Mouse (Mus musculus): ENCODE measurements around the gene Gm13693. TPM values are rescaled to one million over a fixed set of nuclear protein-coding genes. Genes with fewer than 3 reads are reported as not detected.
A peak's percentile ranks its signal among the peaks of the same experiment; 100 is the strongest.
"Not testable (repeated sequence)": the region's sequence is repeated elsewhere in the genome, so short reads cannot be mapped to it uniquely, and the experiment has no call there.

Gene Gm13693
- polyA plus RNA-seq (2014; fragmentation: Nextera tagmentation; extraction: Ambion mirVana): not detected in 2 replicates

DNA sequence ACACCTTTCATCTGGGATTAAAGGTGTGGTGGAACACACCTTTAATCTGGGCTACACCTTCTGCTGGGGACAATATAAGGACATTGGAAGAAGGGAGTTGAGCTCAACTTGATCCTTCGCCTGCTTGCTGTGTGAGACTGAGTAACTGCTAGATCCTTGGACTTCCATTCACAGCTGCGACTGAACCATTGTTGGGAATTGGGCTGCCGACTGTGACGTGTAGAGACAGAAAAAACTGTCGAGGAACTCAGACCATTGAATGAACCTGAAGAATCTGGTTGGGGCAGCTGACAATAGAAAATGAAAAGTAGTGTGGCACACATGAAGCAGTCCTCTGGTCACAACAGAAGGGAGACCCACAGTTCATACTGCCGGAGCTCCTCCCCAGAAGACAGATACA is at the start of gene Gm13693:
TSS of gene Gm13693 (plus strand) at position 301 of the 400 bp plus-strand sequence.
- H3K36me3 ChIP-seq (ENCODE audit: control insufficient read depth, insufficient read depth, low read length); H3K27ac ChIP-seq (replicated peaks in 1 of 2; ENCODE audit: control insufficient read depth in 1 of 2, insufficient read depth in 1 of 2, low read depth in 2 of 2, low read length in 2 of 2); H3K4me2 ChIP-seq (ENCODE audit: low read length); H3K9ac ChIP-seq (ENCODE audit: low read length); H3K27me3 ChIP-seq (ENCODE audit: control insufficient read depth, insufficient read depth, low read length); ATAC-seq (ENCODE audit: insufficient number of reproducible peaks, insufficient read depth, low FRiP score, low read depth); H3K4me3 ChIP-seq (ENCODE audit: control insufficient read depth in 1 of 2, insufficient read depth in 1 of 2, low read depth in 1 of 2, low read length in 2 of 2); H3K9me3 ChIP-seq (ENCODE audit: control insufficient read depth, low read length); H3K4me1 ChIP-seq (ENCODE audit: control insufficient read depth in 2 of 2, insufficient read depth in 2 of 2, low read length in 2 of 2): not testable (repeated sequence)
- no CpG with 5 or more reads among the region's 6 CpGs for WGBS

- no peak for ATAC-seq (ENCODE audit: insufficient number of reproducible peaks, insufficient read depth, low FRiP score, low read depth)
- no peaks in the 10 kb centered on the region for H3K36me3 ChIP-seq (ENCODE audit: control insufficient read depth, insufficient read depth, low read length)
- WGBS: 70% methylated on average over 2 of the region's 2 CpGs
Observed at GRCm38 (mm10) chr2:83929478-83930088, 31.7 kb upstream of the Gm13693 start.

DNA sequence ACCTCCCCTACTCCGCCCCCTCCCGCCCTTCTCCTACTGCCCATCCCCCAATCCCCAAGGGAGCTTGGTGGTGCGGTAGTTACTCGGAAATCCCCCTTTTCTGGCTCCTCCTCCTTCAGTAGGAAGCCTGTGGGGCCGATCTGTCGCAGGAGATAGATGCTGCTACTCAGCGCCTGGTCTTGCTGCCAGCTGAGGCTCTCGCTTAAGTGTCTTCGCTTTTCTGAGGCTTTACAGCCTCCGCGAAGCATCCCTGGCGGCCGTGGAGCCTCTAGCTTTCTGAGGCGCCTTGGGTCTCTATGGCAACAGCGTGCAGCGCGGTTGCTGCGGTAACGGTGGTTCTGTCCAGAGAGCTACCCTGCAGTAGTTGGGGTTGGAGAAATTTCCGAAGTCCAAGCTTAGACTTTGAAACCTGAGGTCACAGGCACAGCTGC is 20.4 kb upstream of the Gm13693 start, which contains the start of gene Zswim2:
TSS of gene Zswim2 (minus strand) at position 298 of the 431 bp plus-strand sequence.
- 0 out of 2 replicates have a peak, but pooled peaks have one; percentile 50 for ATAC-seq (ENCODE audit: insufficient number of reproducible peaks, insufficient read depth, low FRiP score, low read depth)
- H3K4me2 ChIP-seq (ENCODE audit: low read length): peak within 1 kb of the TSS; percentile 59
- H3K36me3 ChIP-seq (ENCODE audit: control insufficient read depth, insufficient read depth, low read length): no peaks in the 10 kb centered on the region
- H3K4me1 ChIP-seq (ENCODE audit: control insufficient read depth in 2 of 2, insufficient read depth in 2 of 2, low read length in 2 of 2): peaks cover 3% of the 10 kb centered on the region in 2 experiments; a peak in 1 of 4 replicates
- no peaks in the 10 kb centered on the region for H3K9me3 ChIP-seq (ENCODE audit: control insufficient read depth, low read length)
- no peaks in the 10 kb centered on the region for H3K27me3 ChIP-seq (ENCODE audit: control insufficient read depth, insufficient read depth, low read length)
- H3K27ac ChIP-seq (replicated peaks in 1 of 2; ENCODE audit: control insufficient read depth in 1 of 2, insufficient read depth in 1 of 2, low read depth in 2 of 2, low read length in 2 of 2): no peak within 1 kb of the TSS
- under 1% methylated on average over 20 of the region's 20 CpGs for WGBS
- H3K9ac ChIP-seq (ENCODE audit: low read length): no peak within 1 kb of the TSS
- H3K4me3 ChIP-seq (ENCODE audit: control insufficient read depth in 1 of 2, insufficient read depth in 1 of 2, low read depth in 1 of 2, low read length in 2 of 2): peak within 1 kb of the TSS; percentile 17 to 18; a peak in 1 of 4 replicates

More at GRCm38 (mm10) chr2:83929478-83930088, 31.7 kb upstream of the Gm13693 start:
- H3K4me1 ChIP-seq (ENCODE audit: control insufficient read depth in 2 of 2, insufficient read depth in 2 of 2, low read length in 2 of 2): no peaks in the 10 kb centered on the region
- H3K4me2 ChIP-seq (ENCODE audit: low read length): no peak overlapping the region
- no peaks in the 10 kb centered on the region for H3K9me3 ChIP-seq (ENCODE audit: control insufficient read depth, low read length)
- no peak overlapping the region for H3K4me3 ChIP-seq (ENCODE audit: control insufficient read depth in 1 of 2, insufficient read depth in 1 of 2, low read depth in 1 of 2, low read length in 2 of 2)
- no peaks in the 10 kb centered on the region for H3K27me3 ChIP-seq (ENCODE audit: control insufficient read depth, insufficient read depth, low read length)
- no peak overlapping the region for H3K9ac ChIP-seq (ENCODE audit: low read length)
- H3K27ac ChIP-seq (replicated peaks in 1 of 2; ENCODE audit: control insufficient read depth in 1 of 2, insufficient read depth in 1 of 2, low read depth in 2 of 2, low read length in 2 of 2): no peak overlapping the region

GRCm38 (mm10) chr2:83941378-83941777 is 19.9 kb upstream of the Gm13693 start:
- Histone ChIP-seq H3K4me1 (ENCODE audit: control insufficient read depth in 2 of 2, insufficient read depth in 2 of 2, low read length in 2 of 2) (peaks cover 3% of the 10 kb centered on the region in 2 experiments; a peak in 1 of 4 replicates), H3K9me3 (ENCODE audit: control insufficient read depth, low read length) (no peaks in the 10 kb centered on the region), H3K4me3 (ENCODE audit: control insufficient read depth in 1 of 2, insufficient read depth in 1 of 2, low read depth in 1 of 2, low read length in 2 of 2) (0 out of 4 replicates have a peak overlapping the region, but pooled peaks of 1 of the 2 experiments have one; percentile 18), H3K27me3 (ENCODE audit: control insufficient read depth, insufficient read depth, low read length) (no peaks in the 10 kb centered on the region), H3K36me3 (ENCODE audit: control insufficient read depth, insufficient read depth, low read length) (no peaks in the 10 kb centered on the region), H3K4me2 (ENCODE audit: low read length) (peak overlapping the region; percentile 59), H3K27ac (replicated peaks in 1 of 2; ENCODE audit: control insufficient read depth in 1 of 2, insufficient read depth in 1 of 2, low read depth in 2 of 2, low read length in 2 of 2) (no peak overlapping the region), H3K9ac (ENCODE audit: low read length) (no peak overlapping the region)
- 42% methylated on average over 3 of the region's 3 CpGs for WGBS
- no peak for ATAC-seq (ENCODE audit: insufficient number of reproducible peaks, insufficient read depth, low FRiP score, low read depth)

- WGBS: 40% methylated on average over 4 of the region's 4 CpGs
- no peaks in the 10 kb centered on the region for H3K36me3 ChIP-seq (ENCODE audit: control insufficient read depth, insufficient read depth, low read length)
- no peak overlapping the region for H3K9ac ChIP-seq (ENCODE audit: low read length)
- no peaks in the 10 kb centered on the region for H3K27me3 ChIP-seq (ENCODE audit: control insufficient read depth, insufficient read depth, low read length)
- ATAC-seq (ENCODE audit: insufficient number of reproducible peaks, insufficient read depth, low FRiP score, low read depth): no peak
- no peak overlapping the region for H3K27ac ChIP-seq (replicated peaks in 1 of 2; ENCODE audit: control insufficient read depth in 1 of 2, insufficient read depth in 1 of 2, low read depth in 2 of 2, low read length in 2 of 2)
- H3K4me3 ChIP-seq (ENCODE audit: control insufficient read depth in 1 of 2, insufficient read depth in 1 of 2, low read depth in 1 of 2, low read length in 2 of 2): no peak overlapping the region
- H3K4me1 ChIP-seq (ENCODE audit: control insufficient read depth in 2 of 2, insufficient read depth in 2 of 2, low read length in 2 of 2): peaks cover 3% of the 10 kb centered on the region in 2 experiments; a peak in 1 of 4 replicates
- H3K9me3 ChIP-seq (ENCODE audit: control insufficient read depth, low read length): no peaks in the 10 kb centered on the region
- H3K4me2 ChIP-seq (ENCODE audit: low read length): no peak overlapping the region
Observed at GRCm38 (mm10) chr2:83941792-83942191, 19.5 kb upstream of the Gm13693 start.

DNA sequence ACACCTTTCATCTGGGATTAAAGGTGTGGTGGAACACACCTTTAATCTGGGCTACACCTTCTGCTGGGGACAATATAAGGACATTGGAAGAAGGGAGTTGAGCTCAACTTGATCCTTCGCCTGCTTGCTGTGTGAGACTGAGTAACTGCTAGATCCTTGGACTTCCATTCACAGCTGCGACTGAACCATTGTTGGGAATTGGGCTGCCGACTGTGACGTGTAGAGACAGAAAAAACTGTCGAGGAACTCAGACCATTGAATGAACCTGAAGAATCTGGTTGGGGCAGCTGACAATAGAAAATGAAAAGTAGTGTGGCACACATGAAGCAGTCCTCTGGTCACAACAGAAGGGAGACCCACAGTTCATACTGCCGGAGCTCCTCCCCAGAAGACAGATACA is 5.9 kb upstream of the Gm13693 start, which contains the start of gene Gm13698:
TSS of gene Gm13698 (plus strand) at position 301 of the 400 bp plus-strand sequence.
- not testable (repeated sequence) for H3K4me1 ChIP-seq (ENCODE audit: control insufficient read depth in 2 of 2, insufficient read depth in 2 of 2, low read length in 2 of 2); H3K36me3 ChIP-seq (ENCODE audit: control insufficient read depth, insufficient read depth, low read length); H3K27me3 ChIP-seq (ENCODE audit: control insufficient read depth, insufficient read depth, low read length); ATAC-seq (ENCODE audit: insufficient number of reproducible peaks, insufficient read depth, low FRiP score, low read depth); H3K9me3 ChIP-seq (ENCODE audit: control insufficient read depth, low read length); H3K4me3 ChIP-seq (ENCODE audit: control insufficient read depth in 1 of 2, insufficient read depth in 1 of 2, low read depth in 1 of 2, low read length in 2 of 2); H3K4me2 ChIP-seq (ENCODE audit: low read length); H3K27ac ChIP-seq (replicated peaks in 1 of 2; ENCODE audit: control insufficient read depth in 1 of 2, insufficient read depth in 1 of 2, low read depth in 2 of 2, low read length in 2 of 2); H3K9ac ChIP-seq (ENCODE audit: low read length)
- WGBS: no CpG with 5 or more reads among the region's 6 CpGs

DNA sequence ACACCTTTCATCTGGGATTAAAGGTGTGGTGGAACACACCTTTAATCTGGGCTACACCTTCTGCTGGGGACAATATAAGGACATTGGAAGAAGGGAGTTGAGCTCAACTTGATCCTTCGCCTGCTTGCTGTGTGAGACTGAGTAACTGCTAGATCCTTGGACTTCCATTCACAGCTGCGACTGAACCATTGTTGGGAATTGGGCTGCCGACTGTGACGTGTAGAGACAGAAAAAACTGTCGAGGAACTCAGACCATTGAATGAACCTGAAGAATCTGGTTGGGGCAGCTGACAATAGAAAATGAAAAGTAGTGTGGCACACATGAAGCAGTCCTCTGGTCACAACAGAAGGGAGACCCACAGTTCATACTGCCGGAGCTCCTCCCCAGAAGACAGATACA is 5.7 kb downstream of the Gm13693 start, which contains the start of gene Gm13695:
TSS of gene Gm13695 (plus strand) at position 301 of the 400 bp plus-strand sequence.
- not testable (repeated sequence) for H3K27me3 ChIP-seq (ENCODE audit: control insufficient read depth, insufficient read depth, low read length); H3K27ac ChIP-seq (replicated peaks in 1 of 2; ENCODE audit: control insufficient read depth in 1 of 2, insufficient read depth in 1 of 2, low read depth in 2 of 2, low read length in 2 of 2); H3K36me3 ChIP-seq (ENCODE audit: control insufficient read depth, insufficient read depth, low read length); H3K9ac ChIP-seq (ENCODE audit: low read length); H3K4me2 ChIP-seq (ENCODE audit: low read length); H3K4me3 ChIP-seq (ENCODE audit: control insufficient read depth in 1 of 2, insufficient read depth in 1 of 2, low read depth in 1 of 2, low read length in 2 of 2); H3K4me1 ChIP-seq (ENCODE audit: control insufficient read depth in 2 of 2, insufficient read depth in 2 of 2, low read length in 2 of 2); ATAC-seq (ENCODE audit: insufficient number of reproducible peaks, insufficient read depth, low FRiP score, low read depth); H3K9me3 ChIP-seq (ENCODE audit: control insufficient read depth, low read length)
- no CpG with 5 or more reads among the region's 6 CpGs for WGBS
